Mouse (Mus musculus) heart, adult 11 months (tissue): ENCODE results near the gene Slc25a44.
A peak's percentile ranks its signal among the peaks of the same experiment; 100 is the strongest.

Source experiments
- DNase-seq: peaks from one replicate; pipeline ENCODE4 v3.0.0; 2022

Gene Slc25a44

DNA sequence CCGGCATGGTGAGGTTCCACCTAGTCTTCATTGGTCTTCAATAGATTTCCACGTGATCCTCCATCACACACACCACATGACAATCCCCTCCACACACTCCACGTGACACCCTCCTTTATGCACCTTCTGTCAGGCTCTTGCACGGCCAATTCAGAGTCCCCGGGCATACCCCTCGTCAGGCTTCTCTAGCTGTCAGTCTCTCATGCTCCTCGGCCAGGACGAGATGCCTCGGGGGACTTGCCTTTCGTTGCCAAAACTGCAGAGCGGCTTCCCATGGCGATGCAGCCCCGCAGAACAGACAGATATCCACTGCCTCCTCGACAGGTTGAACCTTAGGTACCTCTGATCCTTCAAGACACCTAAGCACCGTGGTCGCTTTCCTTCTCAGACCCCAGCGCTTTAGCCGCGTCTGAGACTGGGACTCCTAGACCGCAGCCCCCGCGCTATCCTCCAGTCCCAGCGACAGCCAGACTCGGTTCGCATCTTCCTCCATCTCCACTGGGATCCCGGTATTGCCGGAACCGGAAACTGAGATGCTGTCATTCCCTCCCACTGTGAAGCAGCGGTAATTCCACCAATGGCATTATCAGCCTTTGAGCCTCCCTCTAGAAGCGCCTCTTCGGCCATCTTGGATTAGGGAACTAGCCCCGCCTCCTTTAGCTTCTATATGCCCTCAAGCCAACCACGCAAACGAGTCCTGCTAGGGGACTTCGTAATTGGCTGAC lies at the start of gene Slc25a44:
Gene Slc25a44 (minus strand): TSS at position 535 of the 725 bp plus-strand sequence.
- DNase-seq: peak; percentile 100

DNA sequence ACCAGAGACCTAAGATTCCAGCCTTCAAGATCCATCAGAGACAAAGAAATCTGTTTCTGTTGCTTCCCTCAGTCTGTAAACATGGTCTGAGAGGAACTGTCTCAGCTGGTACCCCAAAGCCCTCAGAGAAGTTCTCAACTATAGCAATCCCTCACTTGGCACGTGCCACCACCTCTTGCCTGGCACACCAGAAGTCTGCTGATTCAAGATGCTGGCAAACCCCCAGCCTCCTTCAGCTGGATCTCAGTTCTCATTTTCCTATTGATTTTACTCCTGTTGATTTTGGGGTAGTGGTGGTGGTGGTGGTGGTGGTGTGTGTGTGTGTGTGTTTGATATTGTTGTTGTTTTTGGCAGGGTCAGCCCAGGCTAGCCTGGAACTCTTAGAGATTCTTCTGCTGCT lies 48.6 kb upstream of the Slc25a44 start:
- DNase-seq: peak; percentile 94

DNA sequence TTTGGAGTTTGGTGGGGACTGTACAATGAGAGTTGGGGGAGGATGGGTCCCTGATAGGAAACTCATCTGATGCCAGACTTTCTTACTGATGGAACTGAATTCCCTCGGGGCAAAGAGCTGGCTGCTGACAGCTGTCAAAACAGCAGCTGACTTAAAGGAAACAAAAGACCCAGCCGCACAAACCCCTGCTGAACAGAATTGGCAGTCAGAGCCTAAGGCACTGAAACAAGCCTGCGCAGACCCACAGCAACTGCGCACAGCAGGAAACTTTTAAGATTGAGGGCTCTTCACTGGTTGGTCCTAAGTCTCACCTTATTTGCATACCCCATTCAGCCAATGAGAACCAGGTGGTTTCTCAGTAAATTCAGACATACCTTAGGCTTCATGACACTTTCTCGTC lies 48.1 kb upstream of the Slc25a44 start:
- peak; percentile 88 for DNase-seq

DNA sequence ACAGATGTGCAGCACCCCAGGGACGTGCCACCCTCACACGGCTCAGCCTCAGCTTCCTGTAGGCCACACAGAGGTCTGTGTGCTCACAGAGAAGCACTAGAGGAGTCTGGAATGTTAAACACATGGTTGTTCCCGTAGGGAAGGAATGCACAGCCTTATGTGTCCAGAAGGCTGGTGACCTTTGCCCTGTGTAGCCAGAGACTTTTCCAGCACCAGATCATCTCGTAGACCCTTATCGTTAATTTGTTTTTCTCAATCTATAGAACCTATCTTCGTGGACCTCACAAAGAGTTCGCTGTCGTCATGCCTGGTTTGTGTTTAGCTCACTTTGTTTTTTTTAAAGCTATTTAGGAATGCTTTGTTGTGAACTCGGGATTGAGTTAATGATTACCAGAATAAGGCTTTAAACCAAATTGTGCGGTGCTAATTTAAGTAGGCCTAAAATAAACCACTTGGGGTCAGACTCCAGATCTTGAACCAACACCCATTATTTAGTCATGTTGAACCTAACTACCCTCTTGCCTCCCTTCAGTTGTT lies 46.1 kb upstream of the Slc25a44 start:
- DNase-seq: no peak

- no peak for DNase-seq
Observed at GRCm38 (mm10) chr3:88469466-88469865, 44.5 kb upstream of the Slc25a44 start.

DNA sequence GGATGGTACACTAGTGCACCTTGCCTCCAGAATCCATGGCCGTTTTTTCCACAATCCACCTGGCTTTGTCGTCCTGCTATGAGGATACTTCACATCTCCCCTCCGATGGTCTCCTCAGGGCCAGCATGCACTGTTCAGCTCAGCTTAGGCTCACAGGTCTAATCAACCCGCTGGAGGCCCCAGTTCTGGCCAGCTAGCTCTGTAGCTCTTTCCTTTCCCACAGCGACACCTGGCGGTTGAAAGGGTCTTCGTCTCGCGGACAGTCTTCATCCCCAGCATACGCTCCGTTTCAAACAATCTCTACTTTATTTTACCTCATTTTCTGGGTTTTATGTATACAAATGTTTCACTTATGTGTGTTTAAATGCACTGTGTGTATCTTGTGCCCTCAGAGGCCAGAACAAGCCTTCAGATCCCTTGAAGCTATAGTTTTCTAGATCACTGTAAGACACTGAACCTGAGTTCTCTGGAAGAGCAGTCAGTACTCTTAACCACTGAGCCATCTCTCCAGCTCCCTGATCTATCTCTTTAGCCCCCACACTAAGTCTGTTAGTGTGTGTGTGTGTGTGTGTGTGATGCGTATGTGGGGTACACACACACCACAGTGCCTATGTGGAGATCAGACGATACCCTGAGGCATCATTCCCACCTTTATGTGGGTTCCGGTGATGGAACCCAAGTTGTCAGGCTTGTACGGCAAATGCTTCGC lies 42.3 kb upstream of the Slc25a44 start:
- peak; percentile 97 for DNase-seq

- DNase-seq: peak; percentile 93
Observed at GRCm38 (mm10) chr3:88465127-88465526, 40.2 kb upstream of the Slc25a44 start.

GRCm38 (mm10) chr3:88464425-88464824 lies 39.5 kb upstream of the Slc25a44 start:
- DNase-seq: no peak

GRCm38 (mm10) chr3:88460983-88461696 lies 36.2 kb upstream of the Slc25a44 start, which contains the start of gene Sema4a:
Sema4a (minus strand) TSS chr3:88461182.
- peak; percentile 91 for DNase-seq

DNA sequence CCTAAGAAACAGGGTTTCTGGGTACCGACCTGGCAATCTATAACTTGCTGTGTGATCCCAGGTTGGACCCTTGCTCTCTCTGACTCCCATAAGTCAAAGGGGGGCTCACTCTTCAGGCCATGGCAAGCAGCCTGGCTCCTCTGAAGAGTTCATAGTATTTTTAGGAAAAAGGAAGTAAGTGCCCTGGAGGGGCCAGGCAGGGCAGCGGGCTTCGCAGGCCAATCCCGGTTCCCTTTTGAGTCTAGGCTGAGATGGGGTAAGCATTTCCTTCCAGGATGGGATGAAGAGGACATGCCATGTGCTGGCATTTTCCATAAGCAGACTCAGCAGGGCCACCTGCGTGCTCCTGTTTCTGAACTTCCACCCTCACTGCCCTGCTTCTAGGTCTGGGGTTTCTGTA lies 35.1 kb upstream of the Slc25a44 start:
- peak; percentile 95 for DNase-seq

DNA sequence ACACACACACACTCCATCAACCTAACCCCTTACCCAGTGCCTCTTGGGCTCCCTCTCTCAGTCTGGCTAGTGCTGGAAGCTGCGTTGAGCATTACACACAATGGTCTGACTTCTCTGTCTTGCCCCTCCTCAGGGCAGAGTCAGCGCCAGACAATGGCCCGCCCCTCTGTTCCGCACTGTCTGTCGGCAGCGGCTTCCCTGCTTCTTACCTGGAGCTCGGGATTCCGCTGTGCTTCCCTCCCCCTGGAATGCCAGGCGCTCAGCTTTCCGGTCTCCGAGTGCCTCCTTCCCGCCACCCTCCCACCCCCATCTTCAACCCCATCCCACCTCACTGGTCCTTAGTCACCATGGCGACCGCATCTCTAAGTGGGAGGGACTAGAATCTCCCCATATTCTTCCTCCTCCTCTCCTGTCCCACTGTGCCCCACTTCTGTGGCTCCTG lies 33.9 kb upstream of the Slc25a44 start:
- DNase-seq: peak; percentile 89

- DNase-seq: no peak
Observed at GRCm38 (mm10) chr3:88456746-88457532, 32.0 kb upstream of the Slc25a44 start.

- DNase-seq: no peak
Observed at GRCm38 (mm10) chr3:88456313-88456712, 31.4 kb upstream of the Slc25a44 start.

- no peak for DNase-seq
Observed at GRCm38 (mm10) chr3:88455588-88456264, 30.8 kb upstream of the Slc25a44 start.

DNA sequence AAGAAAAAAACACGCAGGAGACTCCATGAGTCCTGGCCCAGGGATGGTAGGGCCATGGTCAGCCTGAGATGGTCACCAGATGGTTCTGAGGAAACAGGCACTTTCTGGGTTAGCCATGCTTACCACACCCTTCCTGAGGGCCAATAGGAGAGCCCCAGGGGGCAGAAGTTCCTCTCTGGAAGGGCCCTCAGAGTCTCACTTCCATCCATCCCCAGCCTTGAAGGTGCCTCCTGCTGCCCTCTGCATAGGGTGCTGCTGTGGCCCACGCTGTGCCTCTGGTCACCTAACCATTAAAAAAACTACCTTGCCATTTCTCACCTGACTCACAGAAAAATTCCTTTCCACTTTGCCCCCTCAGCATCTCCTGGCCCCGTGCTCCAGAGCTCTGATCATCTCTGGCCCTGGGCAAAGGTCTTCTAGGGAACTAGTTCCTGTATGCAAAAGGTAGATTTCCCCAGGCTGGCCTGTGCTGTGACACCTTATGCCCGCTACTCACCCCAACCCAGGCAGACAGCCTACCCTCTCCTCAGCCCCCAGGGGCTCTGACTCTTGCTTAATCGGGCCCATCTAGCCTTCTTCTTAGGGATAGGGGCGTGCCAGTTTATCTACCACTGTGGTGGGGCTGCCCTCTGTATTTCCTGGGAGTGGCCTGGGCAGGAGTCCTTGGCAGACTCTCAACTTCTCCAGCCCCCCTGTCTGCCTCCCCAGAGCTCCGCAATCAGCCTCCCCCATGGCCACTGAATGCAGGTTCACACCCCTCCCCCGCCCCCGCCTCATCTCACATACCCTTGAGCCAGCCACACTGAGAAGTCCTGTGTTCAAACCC lies 30.0 kb upstream of the Slc25a44 start:
- peak; percentile 96 for DNase-seq

GRCm38 (mm10) chr3:88453986-88454385 lies 29.0 kb upstream of the Slc25a44 start:
- DNase-seq: no peak

- DNase-seq: no peak
Observed at GRCm38 (mm10) chr3:88453369-88453768, 28.4 kb upstream of the Slc25a44 start.

DNA sequence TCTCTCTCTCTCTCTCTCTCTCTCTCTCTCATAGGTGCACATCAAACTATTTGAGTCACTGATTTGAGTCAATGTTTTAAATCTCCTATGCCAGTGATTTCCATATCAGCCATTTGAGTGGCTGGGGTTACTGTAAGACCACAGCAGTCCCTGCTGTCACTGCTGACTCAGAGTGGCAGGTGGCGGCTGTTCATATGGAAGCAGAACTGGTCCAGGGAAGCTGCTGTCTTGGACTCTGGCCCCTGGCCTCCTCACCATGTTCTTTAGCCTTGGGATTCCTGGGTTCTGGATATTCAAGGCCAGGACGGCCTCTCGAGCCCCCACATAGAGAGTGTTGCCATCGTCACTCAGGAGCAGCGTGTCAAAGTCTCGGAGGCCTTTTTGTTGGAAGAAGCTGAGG lies 27.8 kb upstream of the Slc25a44 start:
- DNase-seq: no peak

DNA sequence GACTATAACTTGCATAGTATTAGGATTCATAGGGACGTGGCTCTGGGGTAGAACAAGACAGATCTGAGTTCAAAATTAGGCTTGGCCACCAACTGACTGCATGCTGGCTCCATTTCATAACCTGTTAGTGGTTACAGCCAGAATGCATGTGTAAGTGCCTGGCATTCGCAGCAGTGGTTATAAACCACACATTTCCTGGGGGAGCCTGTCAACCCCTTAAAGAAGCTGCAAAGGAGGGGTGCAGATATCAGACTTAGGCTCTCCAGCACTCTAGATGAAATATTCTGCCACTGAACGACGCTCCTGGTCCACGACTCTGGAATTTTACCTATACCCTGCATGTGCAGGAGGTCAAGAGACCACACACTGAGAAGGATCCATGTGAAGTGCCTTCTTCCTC lies 27.3 kb upstream of the Slc25a44 start:
- DNase-seq: no peak

GRCm38 (mm10) chr3:88450379-88451131 lies 25.6 kb upstream of the Slc25a44 start:
- peak; percentile 90 for DNase-seq
